Mouse (Mus musculus) midbrain, embryonic 11.5 days (tissue): ENCODE measurements around the gene Bco1. TPM values are rescaled to one million over a fixed set of nuclear protein-coding genes. Genes with fewer than 3 reads are reported as not detected.
A peak's percentile ranks its signal among the peaks of the same experiment; 100 is the strongest.

Source experiments
- ATAC-seq: fragments of 200-750 bp; cut with Nextera tagmentation; 2 replicates; pipeline ENCODE4 v1.8.0; 2017; ENCODE audit warnings: moderate TSS enrichment, moderate library complexity; ENCODE audit not compliant: low FRiP score
- DNase-seq: peaks from one replicate; pipeline ENCODE4 v3.0.0; 2015; ENCODE audit warnings: low spot score; ENCODE audit errors: missing footprints
- H3K27ac ChIP-seq: fragments of 300-500 bp; sonication (generic); 2 replicates; pipeline ENCODE4 v1.5.1; 2014; ENCODE audit warnings: low read depth, low read length
- H3K27me3 ChIP-seq: fragments of 300-500 bp; sonication (generic); 2 replicates; pipeline ENCODE4 v1.6.1; 2014; ENCODE audit warnings: mild to moderate bottlenecking, low read length, moderate library complexity, mixed read lengths; ENCODE audit not compliant: control insufficient read depth, insufficient read depth
- H3K36me3 ChIP-seq: fragments of 300-500 bp; sonication (generic); 2 replicates; pipeline ENCODE4 v1.6.1; 2014; ENCODE audit warnings: mild to moderate bottlenecking, low read length, moderate library complexity, mixed read lengths; ENCODE audit not compliant: control insufficient read depth, insufficient read depth
- H3K4me1 ChIP-seq: fragments of 300-500 bp; sonication (generic); 2 replicates; pipeline ENCODE4 v1.6.1; 2014; ENCODE audit warnings: low read length; ENCODE audit not compliant: control insufficient read depth, insufficient read depth
- H3K4me2 ChIP-seq: fragments of 300-500 bp; sonication (generic); 2 replicates; pipeline ENCODE4 v1.6.1; 2014; ENCODE audit warnings: mild to moderate bottlenecking, moderate library complexity
- H3K4me3 ChIP-seq: fragments of 300-500 bp; sonication (generic); 2 replicates; pipeline ENCODE4 v1.5.1; 2014; ENCODE audit warnings: low read depth, low read length
- H3K9ac ChIP-seq: fragments of 300-500 bp; sonication (generic); 2 replicates; pipeline ENCODE4 v1.6.1; 2014; ENCODE audit warnings: low read length
- H3K9me3 ChIP-seq: fragments of 300-500 bp; sonication (generic); 2 replicates; pipeline ENCODE4 v1.6.1; 2016; ENCODE audit warnings: low read length; ENCODE audit not compliant: control insufficient read depth
- WGBS: fragments of 180-500 bp; shearing (Covaris S2); extraction: QIAGEN DNeasy Blood & Tissue Kit; methylation state at CpG from one replicate; pipeline ENCODE4 v1.1.7; 2014; 5-methylcytosine and 5-hydroxymethylcytosine counted together
- polyA plus RNA-seq: library from polyadenylated mRNA; unstranded; fragments of >200 nt; fragmentation: Nextera tagmentation; extraction: Ambion mirVana; gene quantifications from 2 replicates; pipeline ENCODE4 v1.2.1, GENCODE M21; 2014

Gene Bco1
- polyA plus RNA-seq, 1 experiment from 2014 or later: 0.18 TPM

DNA sequence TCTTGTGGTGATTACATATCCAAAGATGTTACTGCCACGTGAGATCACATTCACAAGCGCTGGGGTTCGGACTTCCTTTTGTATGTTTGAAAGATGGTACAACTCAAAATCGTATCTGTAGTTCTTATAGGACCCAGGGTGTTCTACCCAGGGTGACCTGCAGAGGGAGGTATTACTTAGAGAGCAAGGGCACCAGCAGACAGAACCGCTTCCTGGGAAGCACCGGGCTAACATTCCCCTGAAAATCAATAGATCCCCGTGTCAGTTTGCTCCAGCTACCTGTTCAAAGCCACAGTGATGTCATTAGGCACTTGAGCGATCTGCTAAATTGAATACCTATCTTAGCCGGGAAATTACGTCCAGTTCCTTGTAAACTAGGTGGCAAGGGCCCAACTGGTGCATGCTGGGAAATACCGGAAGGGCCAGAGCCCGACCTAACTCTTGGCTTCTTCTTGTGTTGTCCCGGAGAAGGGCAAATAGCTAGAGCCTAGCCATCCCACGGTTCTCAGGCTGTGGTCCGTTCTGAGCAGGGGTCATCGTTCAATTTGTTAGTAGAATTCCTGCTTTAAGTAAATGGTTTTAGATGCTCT lies 14.2 kb downstream of the Bco1 start:
- WGBS: 56% methylated on average over 16 of the region's 16 CpGs
- DNase-seq: peak; percentile 88
- Histone ChIP-seq H3K4me2 (no peak overlapping the region), H3K36me3 (no peaks in the 10 kb centered on the region), H3K27me3 (no peaks in the 10 kb centered on the region), H3K9ac (no peak overlapping the region), H3K4me1 (no peaks in the 10 kb centered on the region), H3K9me3 (no peaks in the 10 kb centered on the region), H3K4me3 (no peak overlapping the region), H3K27ac (no peak overlapping the region)
- ATAC-seq: no peak

GRCm38 (mm10) chr8:117111641-117112040 lies 16.0 kb downstream of the Bco1 start:
- no peaks in the 10 kb centered on the region for H3K27me3 ChIP-seq
- H3K9ac ChIP-seq: no peak overlapping the region
- DNase-seq (no peak), ATAC-seq (no peak)
- H3K9me3 ChIP-seq: no peaks in the 10 kb centered on the region
- H3K27ac ChIP-seq: no peak overlapping the region
- no peaks in the 10 kb centered on the region for H3K4me1 ChIP-seq
- H3K36me3 ChIP-seq: no peaks in the 10 kb centered on the region
- no peak overlapping the region for H3K4me3 ChIP-seq
- H3K4me2 ChIP-seq: no peak overlapping the region
- WGBS: 83% methylated on average over 3 of the region's 3 CpGs

DNA sequence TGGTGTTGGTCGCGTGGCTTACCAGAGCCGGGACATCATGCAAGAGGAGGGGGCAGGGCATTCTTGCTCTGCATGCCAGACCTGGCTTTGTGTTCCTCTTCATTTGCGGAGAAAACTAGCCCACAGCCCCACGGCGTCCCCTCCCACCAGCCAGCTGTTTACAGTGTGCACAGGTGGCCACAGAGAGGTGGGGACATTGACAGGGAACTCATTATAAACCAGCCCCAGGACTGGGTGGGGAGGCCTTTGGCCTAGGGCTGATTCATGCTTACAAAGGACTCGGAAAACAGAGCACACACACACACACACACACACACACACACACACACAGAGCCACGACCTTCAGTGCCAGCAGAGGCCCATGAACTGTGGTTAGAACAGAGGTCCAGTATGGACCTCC lies 16.6 kb downstream of the Bco1 start:
- WGBS: 79% methylated on average over 8 of the region's 8 CpGs
- no peak overlapping the region for H3K27ac ChIP-seq
- H3K27me3 ChIP-seq: no peaks in the 10 kb centered on the region
- DNase-seq: no peak
- ATAC-seq: no peak
- H3K4me3 ChIP-seq: no peak overlapping the region
- H3K36me3 ChIP-seq: no peaks in the 10 kb centered on the region
- no peak overlapping the region for H3K9ac ChIP-seq
- no peaks in the 10 kb centered on the region for H3K9me3 ChIP-seq
- no peaks in the 10 kb centered on the region for H3K4me1 ChIP-seq
- no peak overlapping the region for H3K4me2 ChIP-seq

GRCm38 (mm10) chr8:117115094-117115493 lies 19.4 kb downstream of the Bco1 start:
- Histone ChIP-seq H3K27me3 (no peaks in the 10 kb centered on the region), H3K27ac (no peak overlapping the region), H3K9ac (no peak overlapping the region), H3K4me3 (no peak overlapping the region), H3K36me3 (no peaks in the 10 kb centered on the region), H3K4me2 (no peak overlapping the region), H3K9me3 (no peaks in the 10 kb centered on the region), H3K4me1 (no peaks in the 10 kb centered on the region)
- ATAC-seq (no peak), DNase-seq (peak; percentile 76)
- 50% methylated on average over 6 of the region's 6 CpGs for WGBS

GRCm38 (mm10) chr8:117115676-117116446 lies 20.2 kb downstream of the Bco1 start:
- Histone ChIP-seq H3K27ac (no peak overlapping the region), H3K9ac (no peak overlapping the region; the same call in 1 of the 2 replicates), H3K4me3 (no peak overlapping the region), H3K4me1 (no peaks in the 10 kb centered on the region), H3K9me3 (no peaks in the 10 kb centered on the region), H3K27me3 (no peaks in the 10 kb centered on the region), H3K36me3 (no peaks in the 10 kb centered on the region), H3K4me2 (no peak overlapping the region)
- DNase-seq: peak; percentile 81
- ATAC-seq: no peak
- WGBS: 13% methylated on average over 13 of the region's 13 CpGs

DNA sequence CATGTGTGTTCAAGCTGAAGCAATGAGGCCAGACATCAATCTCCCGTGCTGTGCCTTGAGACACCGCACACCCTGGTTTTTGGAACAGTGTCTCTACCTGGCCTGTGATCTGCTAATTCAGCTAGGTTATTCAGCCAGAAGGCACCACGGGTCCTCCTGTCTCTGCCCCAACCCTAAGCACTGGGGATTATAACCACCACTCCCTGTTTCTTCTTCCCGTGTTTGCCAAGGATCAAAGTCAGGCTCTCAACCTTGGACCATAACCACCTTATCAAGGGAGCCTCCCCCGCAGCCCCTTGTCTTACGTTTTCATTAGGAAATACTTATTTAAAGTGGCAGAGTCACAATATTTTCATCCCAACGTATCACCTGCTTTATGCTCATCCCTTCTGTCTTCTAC lies 20.9 kb downstream of the Bco1 start:
- Histone ChIP-seq H3K9me3 (no peaks in the 10 kb centered on the region), H3K4me2 (no peak overlapping the region), H3K36me3 (no peaks in the 10 kb centered on the region), H3K4me3 (no peak overlapping the region), H3K4me1 (no peaks in the 10 kb centered on the region), H3K9ac (no peak overlapping the region), H3K27me3 (no peaks in the 10 kb centered on the region), H3K27ac (no peak overlapping the region)
- DNase-seq: no peak
- 74% methylated on average over 7 of the region's 7 CpGs for WGBS
- ATAC-seq: no peak

DNA sequence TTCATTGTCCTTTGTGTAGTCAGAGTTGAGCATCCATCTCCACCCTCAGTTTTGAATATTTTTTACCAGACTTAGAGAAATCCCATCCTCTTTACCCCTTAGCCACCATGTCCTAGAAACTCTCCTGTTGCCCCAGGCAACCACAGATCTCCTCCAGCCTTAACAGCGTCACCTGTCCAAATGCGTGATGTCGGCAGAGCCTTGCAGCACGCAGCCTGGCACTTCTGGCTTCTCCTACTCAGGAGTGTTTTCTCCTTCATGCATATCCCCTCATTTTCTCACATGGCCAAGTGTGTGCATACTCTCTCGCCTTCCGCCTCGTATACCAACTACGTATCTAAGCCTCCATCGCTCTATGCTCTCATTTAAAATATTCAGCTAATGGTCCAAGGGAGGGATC lies 22.8 kb downstream of the Bco1 start:
- Histone ChIP-seq H3K4me2 (no peak overlapping the region), H3K36me3 (no peaks in the 10 kb centered on the region), H3K27me3 (no peaks in the 10 kb centered on the region), H3K27ac (no peak overlapping the region), H3K9me3 (no peaks in the 10 kb centered on the region), H3K4me3 (no peak overlapping the region), H3K4me1 (no peaks in the 10 kb centered on the region), H3K9ac (no peak overlapping the region)
- ATAC-seq (no peak), DNase-seq (peak; percentile 28)
- 92% methylated on average over 9 of the region's 9 CpGs for WGBS

- H3K9ac ChIP-seq: no peak overlapping the region
- ATAC-seq: no peak
- 64% methylated on average over 8 of the region's 8 CpGs for WGBS
These were observed 25.6 kb downstream of the Bco1 start for GRCm38 (mm10) chr8:117121277-117121676.

DNA sequence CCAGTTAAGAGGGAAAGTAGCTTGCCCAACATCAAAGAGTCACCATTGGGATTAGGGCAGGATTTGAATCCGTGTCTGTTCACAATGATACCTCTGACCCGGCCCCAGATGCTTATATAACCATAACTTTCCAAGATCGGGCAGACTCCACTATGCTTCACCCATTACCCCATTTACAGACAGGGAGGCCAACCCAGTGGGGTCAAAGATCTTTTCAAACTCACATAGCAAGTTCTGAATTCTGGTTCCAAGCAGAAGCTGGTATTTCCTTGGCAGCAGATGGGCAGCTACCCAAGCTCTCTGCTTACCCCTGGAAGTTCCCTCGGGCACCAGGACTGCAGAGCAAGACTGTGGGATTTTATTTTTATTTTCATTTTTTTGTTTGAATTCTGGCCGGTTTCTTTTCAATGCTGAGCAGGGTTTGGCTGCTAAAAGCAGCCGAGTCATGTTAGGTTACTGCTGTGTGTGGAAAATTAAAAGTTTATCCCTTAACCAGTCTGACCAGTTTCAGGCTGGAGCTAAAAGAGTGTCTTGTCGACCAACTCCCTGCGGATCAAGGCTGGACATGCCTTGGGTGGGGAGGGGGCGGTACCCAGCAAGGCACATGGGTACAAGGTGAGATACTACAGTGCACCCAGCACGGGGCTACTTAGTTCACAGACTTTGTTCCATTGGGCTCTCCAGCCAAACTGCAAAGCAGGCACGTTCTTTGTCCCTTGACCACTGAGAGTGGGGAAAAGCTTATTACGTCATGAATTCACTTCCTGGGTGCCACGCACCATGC lies 28.4 kb downstream of the Bco1 start:
- ATAC-seq (no peak), DNase-seq (no peak)
- 82% methylated on average over 13 of the region's 13 CpGs for WGBS
- no peak overlapping the region for H3K9ac ChIP-seq
- no peaks in the 10 kb centered on the region for H3K36me3 ChIP-seq
- H3K27me3 ChIP-seq: no peaks in the 10 kb centered on the region
- no peaks in the 10 kb centered on the region for H3K9me3 ChIP-seq
- no peak overlapping the region for H3K4me3 ChIP-seq
- H3K4me2 ChIP-seq: no peak overlapping the region
- H3K4me1 ChIP-seq: no peaks in the 10 kb centered on the region
- H3K27ac ChIP-seq: no peak overlapping the region

More at GRCm38 (mm10) chr8:117121277-117121676, 25.6 kb downstream of the Bco1 start:
- DNase-seq: no peak
- Histone ChIP-seq H3K27ac (no peak overlapping the region), H3K4me3 (no peak overlapping the region), H3K4me2 (no peak overlapping the region), H3K36me3 (no peaks in the 10 kb centered on the region), H3K27me3 (no peaks in the 10 kb centered on the region), H3K9me3 (no peaks in the 10 kb centered on the region), H3K4me1 (no peaks in the 10 kb centered on the region)
